Mouse (Mus musculus) c-Kit-negative CD71-positive TER-119-positive erythroid progenitor cells, embryonic 14.5 days (primary cell): ENCODE data around the gene Sike1.

Source experiments
- DNase-seq: peaks from one replicate; pipeline ENCODE4 v3.0.0-alpha.2; 2013; ENCODE audit warnings: low read depth, low spot score

Gene Sike1

GRCm38 (mm10) chr3:102995605-102996321 is at the start of gene Sike1:
TSS of gene Sike1 (plus strand) at chr3:102995708.
- peak; percentile 78 for DNase-seq

GRCm38 (mm10) chr3:102946312-102946711 is 49.2 kb upstream of the Sike1 start:
- no peak for DNase-seq

GRCm38 (mm10) chr3:102946861-102947260 is 48.6 kb upstream of the Sike1 start:
- DNase-seq, result no peak

GRCm38 (mm10) chr3:102954476-102954875 is 41.0 kb upstream of the Sike1 start:
- no peak for DNase-seq

- no peak for DNase-seq
Observed at GRCm38 (mm10) chr3:102955143-102955542, 40.4 kb upstream of the Sike1 start.

GRCm38 (mm10) chr3:102955596-102955995 is 39.9 kb upstream of the Sike1 start:
- DNase-seq, result no peak

GRCm38 (mm10) chr3:102964033-102964432 is 31.5 kb upstream of the Sike1 start, which contains the start of gene Nr1h5:
TSS of gene Nr1h5 (minus strand) at chr3:102964133.
- DNase-seq, result no peak

- DNase-seq, result no peak
Observed at GRCm38 (mm10) chr3:102970067-102970466, 25.4 kb upstream of the Sike1 start.

- DNase-seq, result no peak
Observed at GRCm38 (mm10) chr3:102970508-102970907, 25.0 kb upstream of the Sike1 start.

- DNase-seq, result no peak
Observed at GRCm38 (mm10) chr3:102976906-102977305, 18.6 kb upstream of the Sike1 start.

GRCm38 (mm10) chr3:102979550-102980348 is 15.8 kb upstream of the Sike1 start:
- no peak for DNase-seq

GRCm38 (mm10) chr3:102980349-102980736 is 15.2 kb upstream of the Sike1 start:
- DNase-seq, result no peak

- DNase-seq, result no peak
Observed at GRCm38 (mm10) chr3:102991041-102991440, 4.5 kb upstream of the Sike1 start.

- no peak for DNase-seq
Observed at GRCm38 (mm10) chr3:102992936-102993335, 2.6 kb upstream of the Sike1 start.

GRCm38 (mm10) chr3:102995233-102995604 is 289 bp upstream of the Sike1 start:
- DNase-seq, result no peak

GRCm38 (mm10) chr3:102997036-102997435 is 1.5 kb downstream of the Sike1 start:
- no peak for DNase-seq

- no peak for DNase-seq
Observed at GRCm38 (mm10) chr3:102997591-102997990, 2.1 kb downstream of the Sike1 start.

GRCm38 (mm10) chr3:103001595-103001994 is 6.1 kb downstream of the Sike1 start:
- DNase-seq, result no peak

- DNase-seq, result no peak
Observed at GRCm38 (mm10) chr3:103017350-103017749, 21.8 kb downstream of the Sike1 start.

- no peak for DNase-seq
Observed at GRCm38 (mm10) chr3:103019462-103019861, 24.0 kb downstream of the Sike1 start.

GRCm38 (mm10) chr3:103020249-103020942 is 24.9 kb downstream of the Sike1 start, which contains the start of gene Csde1:
TSS of gene Csde1 (plus strand) at chr3:103020426.
- DNase-seq, result peak; percentile 97

GRCm38 (mm10) chr3:103020943-103021638 is 25.6 kb downstream of the Sike1 start:
- DNase-seq, result peak; percentile 69
